Mouse (Mus musculus): ENCODE results near the gene Smim13. TPM values are rescaled to one million over a fixed set of nuclear protein-coding genes. Genes with fewer than 3 reads are reported as not detected.
A peak's percentile ranks its signal among the peaks of the same experiment; 100 is the strongest.
"Not testable (repeated sequence)": the region's sequence is repeated elsewhere in the genome, so short reads cannot be mapped to it uniquely, and the experiment has no call there.

The Smim13 gene
- polyA plus RNA-seq, 1 experiment from 2014 or later = 4.5 TPM

DNA sequence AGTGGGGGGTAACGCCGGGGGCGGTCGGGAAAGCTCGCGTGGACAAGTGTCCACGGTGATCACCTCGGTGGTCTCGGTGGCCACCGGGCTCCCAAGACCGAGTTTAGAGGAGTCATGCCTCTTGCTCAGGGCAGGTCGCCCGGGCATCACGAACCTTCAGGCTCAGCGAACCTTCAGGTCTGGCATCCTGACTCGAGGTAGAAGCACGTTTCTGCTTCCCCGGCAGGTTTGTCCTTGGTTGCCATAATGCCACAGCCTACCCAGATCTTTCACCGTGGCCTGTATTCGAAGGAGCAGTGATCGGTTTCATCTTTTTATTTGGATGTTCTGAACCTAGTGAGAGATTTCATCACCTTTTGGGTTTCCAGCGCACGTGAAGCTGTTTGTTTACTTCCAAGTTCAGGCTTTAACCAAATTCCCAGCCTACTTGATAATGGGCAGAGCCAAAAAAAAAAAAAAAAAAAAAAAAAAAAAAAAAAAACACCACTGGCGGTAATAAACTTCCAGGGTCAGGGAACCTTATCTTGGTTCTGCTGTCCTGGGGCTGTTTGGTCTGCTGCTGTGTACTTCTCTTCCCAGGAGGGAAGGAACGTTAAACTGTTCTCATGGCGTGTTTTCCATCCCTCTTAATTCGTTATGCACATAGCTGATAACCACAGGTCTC is 806 bp downstream of the Smim13 start:
- no peaks in the 10 kb centered on the region for H3K36me3 ChIP-seq (ENCODE audit: control insufficient read depth, insufficient read depth)
- H3K4me2 ChIP-seq (ENCODE audit: low read depth, low read length) = peak overlapping the region; percentile 91

GRCm38 (mm10) chr13:41251232-41251631 is 1.6 kb downstream of the Smim13 start:
- not testable (repeated sequence) for ATAC-seq (ENCODE audit: low read depth); H3K27ac ChIP-seq (ENCODE audit: low read length); H3K36me3 ChIP-seq (ENCODE audit: control insufficient read depth, insufficient read depth); H3K9me3 ChIP-seq (replicated peaks; ENCODE audit: control insufficient read depth, low read length); H3K9ac ChIP-seq (ENCODE audit: low read depth, low read length); H3K27me3 ChIP-seq (ENCODE audit: control insufficient read depth, insufficient read depth, low read depth, low read length); H3K4me3 ChIP-seq (ENCODE audit: low read depth, low read length)
- 77% methylated on average over 5 of the region's 5 CpGs for WGBS (ENCODE audit: insufficient replicate concordance)
- H3K4me2 ChIP-seq (ENCODE audit: low read depth, low read length) = peak overlapping the region; percentile 91
- H3K4me1 ChIP-seq (ENCODE audit: control insufficient read depth, low read depth, low read length) = peaks cover 15% of the 10 kb centered on the region

More for the DNA sequence above, 806 bp downstream of the Smim13 start:
- Histone ChIP-seq H3K9me3 (replicated peaks; ENCODE audit: control insufficient read depth, low read length) (no peaks in the 10 kb centered on the region), H3K9ac (ENCODE audit: low read depth, low read length) (peak overlapping the region; percentile 87), H3K27ac (ENCODE audit: low read length) (peak overlapping the region; percentile 89), H3K27me3 (ENCODE audit: control insufficient read depth, insufficient read depth, low read depth, low read length) (no peaks in the 10 kb centered on the region), H3K4me1 (ENCODE audit: control insufficient read depth, low read depth, low read length) (peaks cover 15% of the 10 kb centered on the region), H3K4me3 (ENCODE audit: low read depth, low read length) (peak overlapping the region; percentile 93)
- WGBS (ENCODE audit: insufficient replicate concordance) = under 1% methylated on average over 27 of the region's 27 CpGs
- no peak for ATAC-seq (ENCODE audit: low read depth)

DNA sequence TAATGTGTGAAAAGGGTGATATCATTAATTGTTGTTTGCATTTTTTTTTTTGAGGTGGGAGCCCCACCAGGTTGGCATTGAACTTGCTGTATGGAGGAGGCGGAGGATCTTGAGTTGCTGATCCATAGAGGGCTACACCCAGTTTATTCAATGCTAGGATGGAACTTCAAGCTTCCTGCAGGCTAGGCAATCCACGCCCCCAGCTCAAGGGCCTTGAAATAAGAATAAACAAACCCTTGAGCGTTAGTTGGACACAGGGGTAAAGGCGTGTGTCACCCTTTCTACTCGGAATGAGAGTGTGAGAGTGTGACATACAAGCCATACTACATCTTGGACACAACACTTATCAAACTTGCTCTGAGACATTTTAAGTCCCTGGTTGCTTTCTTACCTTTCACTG is 2.0 kb downstream of the Smim13 start:
- peak overlapping the region; percentile 6 for H3K27ac ChIP-seq (ENCODE audit: low read length)
- H3K36me3 ChIP-seq (ENCODE audit: control insufficient read depth, insufficient read depth) = no peaks in the 10 kb centered on the region
- no peak for ATAC-seq (ENCODE audit: low read depth)
- no peaks in the 10 kb centered on the region for H3K9me3 ChIP-seq (replicated peaks; ENCODE audit: control insufficient read depth, low read length)
- peaks cover 15% of the 10 kb centered on the region for H3K4me1 ChIP-seq (ENCODE audit: control insufficient read depth, low read depth, low read length)
- no peak overlapping the region for H3K4me3 ChIP-seq (ENCODE audit: low read depth, low read length)
- no peaks in the 10 kb centered on the region for H3K27me3 ChIP-seq (ENCODE audit: control insufficient read depth, insufficient read depth, low read depth, low read length)
- H3K9ac ChIP-seq (ENCODE audit: low read depth, low read length) = no peak overlapping the region
- 53% methylated on average over 5 of the region's 5 CpGs for WGBS (ENCODE audit: insufficient replicate concordance)
- no peak overlapping the region for H3K4me2 ChIP-seq (ENCODE audit: low read depth, low read length)

DNA sequence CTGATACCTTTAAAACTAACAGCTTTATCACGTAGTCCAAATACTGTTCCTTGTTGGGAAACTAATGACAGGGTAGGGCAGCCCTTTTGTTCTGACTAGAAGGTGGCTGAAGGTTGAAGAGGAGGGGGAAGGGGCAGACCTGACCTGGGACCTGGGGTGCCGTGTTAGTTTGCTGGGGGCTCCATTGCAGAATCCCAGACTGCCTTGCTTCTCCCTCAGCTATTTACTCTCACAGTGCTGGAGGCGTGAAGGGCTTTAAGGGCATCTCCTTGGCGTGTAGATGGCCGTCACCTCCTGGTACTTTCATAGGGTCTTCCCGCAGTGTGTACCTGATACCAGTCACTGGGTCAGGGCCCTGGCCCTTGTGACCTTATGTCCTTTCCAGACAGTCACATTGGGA is 2.5 kb downstream of the Smim13 start:
- Histone ChIP-seq H3K4me1 (ENCODE audit: control insufficient read depth, low read depth, low read length) (peaks cover 15% of the 10 kb centered on the region), H3K27me3 (ENCODE audit: control insufficient read depth, insufficient read depth, low read depth, low read length) (no peaks in the 10 kb centered on the region), H3K4me3 (ENCODE audit: low read depth, low read length) (no peak overlapping the region), H3K27ac (ENCODE audit: low read length) (peak overlapping the region; percentile 6), H3K9me3 (replicated peaks; ENCODE audit: control insufficient read depth, low read length) (no peaks in the 10 kb centered on the region), H3K36me3 (ENCODE audit: control insufficient read depth, insufficient read depth) (no peaks in the 10 kb centered on the region), H3K4me2 (ENCODE audit: low read depth, low read length) (no peak overlapping the region), H3K9ac (ENCODE audit: low read depth, low read length) (no peak overlapping the region)
- WGBS (ENCODE audit: insufficient replicate concordance) = 71% methylated on average over 6 of the region's 6 CpGs
- no peak for ATAC-seq (ENCODE audit: low read depth)

DNA sequence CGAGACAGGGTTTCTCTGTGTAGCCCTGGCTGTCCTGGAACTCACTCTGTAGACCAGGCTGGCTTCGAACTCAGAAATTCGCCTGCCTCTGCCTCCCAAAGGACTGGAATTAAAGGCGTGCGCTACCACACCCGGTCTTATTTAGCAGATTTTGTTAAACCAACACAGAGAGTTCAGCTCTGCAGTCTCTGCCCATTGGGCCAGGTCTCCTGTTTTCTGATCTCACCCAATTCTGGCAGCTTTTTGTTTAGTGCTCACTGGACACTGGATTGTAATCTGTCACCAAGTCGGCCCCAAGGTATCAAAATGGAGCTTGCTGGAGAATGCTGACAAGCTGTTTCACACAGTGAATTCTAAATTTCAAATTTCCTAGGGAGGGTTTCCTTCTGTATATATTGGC is 3.1 kb downstream of the Smim13 start:
- Histone ChIP-seq H3K4me1 (ENCODE audit: control insufficient read depth, low read depth, low read length) (peaks cover 15% of the 10 kb centered on the region), H3K9me3 (replicated peaks; ENCODE audit: control insufficient read depth, low read length) (no peaks in the 10 kb centered on the region), H3K4me2 (ENCODE audit: low read depth, low read length) (no peak overlapping the region), H3K27ac (ENCODE audit: low read length) (no peak overlapping the region), H3K27me3 (ENCODE audit: control insufficient read depth, insufficient read depth, low read depth, low read length) (no peaks in the 10 kb centered on the region), H3K9ac (ENCODE audit: low read depth, low read length) (no peak overlapping the region), H3K36me3 (ENCODE audit: control insufficient read depth, insufficient read depth) (no peaks in the 10 kb centered on the region), H3K4me3 (ENCODE audit: low read depth, low read length) (no peak overlapping the region)
- 70% methylated on average over 7 of the region's 7 CpGs for WGBS (ENCODE audit: insufficient replicate concordance)
- no peak for ATAC-seq (ENCODE audit: low read depth)

GRCm38 (mm10) chr13:41256126-41256525 is 6.5 kb downstream of the Smim13 start:
- H3K27ac ChIP-seq (ENCODE audit: low read length) = no peak overlapping the region
- no peak for ATAC-seq (ENCODE audit: low read depth)
- H3K4me2 ChIP-seq (ENCODE audit: low read depth, low read length) = no peak overlapping the region
- no peak overlapping the region for H3K9ac ChIP-seq (ENCODE audit: low read depth, low read length)
- H3K36me3 ChIP-seq (ENCODE audit: control insufficient read depth, insufficient read depth) = no peaks in the 10 kb centered on the region
- peaks cover 2% of the 10 kb centered on the region for H3K4me1 ChIP-seq (ENCODE audit: control insufficient read depth, low read depth, low read length)
- H3K4me3 ChIP-seq (ENCODE audit: low read depth, low read length) = no peak overlapping the region
- H3K9me3 ChIP-seq (replicated peaks; ENCODE audit: control insufficient read depth, low read length) = no peaks in the 10 kb centered on the region
- H3K27me3 ChIP-seq (ENCODE audit: control insufficient read depth, insufficient read depth, low read depth, low read length) = no peaks in the 10 kb centered on the region
- 69% methylated on average over 5 of the region's 5 CpGs for WGBS (ENCODE audit: insufficient replicate concordance)

GRCm38 (mm10) chr13:41256962-41257361 is 7.3 kb downstream of the Smim13 start:
- 40% methylated on average over 3 of the region's 3 CpGs for WGBS (ENCODE audit: insufficient replicate concordance)
- no peaks in the 10 kb centered on the region for H3K27me3 ChIP-seq (ENCODE audit: control insufficient read depth, insufficient read depth, low read depth, low read length)
- H3K27ac ChIP-seq (ENCODE audit: low read length) = no peak overlapping the region
- no peak overlapping the region for H3K4me2 ChIP-seq (ENCODE audit: low read depth, low read length)
- H3K36me3 ChIP-seq (ENCODE audit: control insufficient read depth, insufficient read depth) = no peaks in the 10 kb centered on the region
- H3K4me1 ChIP-seq (ENCODE audit: control insufficient read depth, low read depth, low read length) = no peaks in the 10 kb centered on the region; the same call in 1 of the 2 replicates
- no peaks in the 10 kb centered on the region for H3K9me3 ChIP-seq (replicated peaks; ENCODE audit: control insufficient read depth, low read length)
- H3K9ac ChIP-seq (ENCODE audit: low read depth, low read length) = no peak overlapping the region
- no peak for ATAC-seq (ENCODE audit: low read depth)
- H3K4me3 ChIP-seq (ENCODE audit: low read depth, low read length) = no peak overlapping the region

DNA sequence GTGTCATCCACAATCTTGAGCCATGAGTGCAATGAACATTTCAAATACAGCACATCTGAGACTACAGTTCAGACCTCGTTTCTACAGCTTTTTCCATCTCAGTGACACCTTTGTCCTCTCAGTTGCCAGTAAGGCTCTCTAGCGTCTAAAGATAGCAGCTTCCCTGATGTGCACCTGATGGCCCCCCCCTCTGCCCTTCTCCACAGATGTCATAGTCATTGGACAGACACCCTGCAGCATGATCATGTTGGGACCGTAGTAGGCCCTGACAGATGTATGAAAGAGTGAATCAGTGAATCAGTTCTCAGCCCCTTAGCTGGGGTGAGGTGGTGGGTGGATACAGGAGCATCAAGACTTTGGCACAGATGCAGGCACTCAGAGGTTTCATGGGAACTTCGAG is 8.2 kb downstream of the Smim13 start:
- Histone ChIP-seq H3K27me3 (ENCODE audit: control insufficient read depth, insufficient read depth, low read depth, low read length) (no peaks in the 10 kb centered on the region), H3K36me3 (ENCODE audit: control insufficient read depth, insufficient read depth) (no peaks in the 10 kb centered on the region), H3K27ac (ENCODE audit: low read length) (no peak overlapping the region), H3K4me2 (ENCODE audit: low read depth, low read length) (no peak overlapping the region), H3K4me3 (ENCODE audit: low read depth, low read length) (no peak overlapping the region), H3K4me1 (ENCODE audit: control insufficient read depth, low read depth, low read length) (no peaks in the 10 kb centered on the region; the same call in 1 of the 2 replicates), H3K9me3 (replicated peaks; ENCODE audit: control insufficient read depth, low read length) (no peaks in the 10 kb centered on the region), H3K9ac (ENCODE audit: low read depth, low read length) (no peak overlapping the region)
- WGBS (ENCODE audit: insufficient replicate concordance) = 63% methylated on average over 4 of the region's 4 CpGs
- ATAC-seq (ENCODE audit: low read depth) = no peak

- not testable (repeated sequence) for H3K27me3 ChIP-seq (ENCODE audit: control insufficient read depth, insufficient read depth, low read depth, low read length); H3K27ac ChIP-seq (ENCODE audit: low read length); H3K4me3 ChIP-seq (ENCODE audit: low read depth, low read length); H3K36me3 ChIP-seq (ENCODE audit: control insufficient read depth, insufficient read depth); H3K4me2 ChIP-seq (ENCODE audit: low read depth, low read length); H3K4me1 ChIP-seq (ENCODE audit: control insufficient read depth, low read depth, low read length); H3K9me3 ChIP-seq (replicated peaks; ENCODE audit: control insufficient read depth, low read length); ATAC-seq (ENCODE audit: low read depth); H3K9ac ChIP-seq (ENCODE audit: low read depth, low read length)
- 81% methylated on average over 8 of the region's 8 CpGs for WGBS (ENCODE audit: insufficient replicate concordance)
Measured at GRCm38 (mm10) chr13:41261617-41262016, 12.0 kb downstream of the Smim13 start.

Data from liver, embryonic 16.5 days (tissue).